Mouse (Mus musculus) embryonic facial prominence, embryonic 13.5 days (tissue): ENCODE measurements around the gene 4933406M09Rik. TPM values are rescaled to one million over a fixed set of nuclear protein-coding genes. Genes with fewer than 3 reads are reported as not detected.

ENCODE experiments used
- polyA plus RNA-seq: library from polyadenylated mRNA; unstranded; fragments of >200 nt; fragmentation: Nextera tagmentation; extraction: Ambion mirVana; gene quantifications from 2 replicates; pipeline ENCODE4 v1.2.1, GENCODE M21; 2015

4933406M09Rik gene
- polyA plus RNA-seq, 1 experiment from 2014 or later, result not detected

Other genes with a start within 250 kb of the 4933406M09Rik start
- 4.0 and 4.5 TPM in 2 replicates for gene Chil1, start 203.8 kb upstream of the 4933406M09Rik start, polyA plus RNA-seq
- gene Mybph, start 192.5 kb upstream of the 4933406M09Rik start, polyA plus RNA-seq, result 6.0 and 9.9 TPM in 2 replicates
- gene Adora1, start 150.5 kb upstream of the 4933406M09Rik start, polyA plus RNA-seq, result 1.4 and 1.5 TPM in 2 replicates
- 20.4 and 29.0 TPM in 2 replicates for gene Myog, start 96.0 kb upstream of the 4933406M09Rik start, polyA plus RNA-seq
- gene Ppfia4, start 53.0 kb upstream of the 4933406M09Rik start, polyA plus RNA-seq, result 4.0 and 5.0 TPM in 2 replicates
- 84.1 and 89.7 TPM in 2 replicates for gene Tmem183a, start 24.0 kb upstream of the 4933406M09Rik start, polyA plus RNA-seq
- gene Cyb5r1, start 19.6 kb downstream of the 4933406M09Rik start, polyA plus RNA-seq, result 34.9 and 37.4 TPM in 2 replicates
- gene Adipor1, start 29.4 kb downstream of the 4933406M09Rik start, polyA plus RNA-seq, result 81.6 and 87.4 TPM in 2 replicates
- gene Klhl12, start 69.6 kb downstream of the 4933406M09Rik start, polyA plus RNA-seq, result 31.7 and 33.1 TPM in 2 replicates
- 41.1 and 41.6 TPM in 2 replicates for gene Rabif, start 108.7 kb downstream of the 4933406M09Rik start, polyA plus RNA-seq
- gene Mgat4e, start 163.7 kb downstream of the 4933406M09Rik start, polyA plus RNA-seq, result not detected in 2 replicates
- gene Kdm5b, start 174.2 kb downstream of the 4933406M09Rik start, polyA plus RNA-seq, result 88.9 and 93.9 TPM in 2 replicates